ENCODE assay signal across 8 mouse cellular contexts in the genomic region with DNA sequence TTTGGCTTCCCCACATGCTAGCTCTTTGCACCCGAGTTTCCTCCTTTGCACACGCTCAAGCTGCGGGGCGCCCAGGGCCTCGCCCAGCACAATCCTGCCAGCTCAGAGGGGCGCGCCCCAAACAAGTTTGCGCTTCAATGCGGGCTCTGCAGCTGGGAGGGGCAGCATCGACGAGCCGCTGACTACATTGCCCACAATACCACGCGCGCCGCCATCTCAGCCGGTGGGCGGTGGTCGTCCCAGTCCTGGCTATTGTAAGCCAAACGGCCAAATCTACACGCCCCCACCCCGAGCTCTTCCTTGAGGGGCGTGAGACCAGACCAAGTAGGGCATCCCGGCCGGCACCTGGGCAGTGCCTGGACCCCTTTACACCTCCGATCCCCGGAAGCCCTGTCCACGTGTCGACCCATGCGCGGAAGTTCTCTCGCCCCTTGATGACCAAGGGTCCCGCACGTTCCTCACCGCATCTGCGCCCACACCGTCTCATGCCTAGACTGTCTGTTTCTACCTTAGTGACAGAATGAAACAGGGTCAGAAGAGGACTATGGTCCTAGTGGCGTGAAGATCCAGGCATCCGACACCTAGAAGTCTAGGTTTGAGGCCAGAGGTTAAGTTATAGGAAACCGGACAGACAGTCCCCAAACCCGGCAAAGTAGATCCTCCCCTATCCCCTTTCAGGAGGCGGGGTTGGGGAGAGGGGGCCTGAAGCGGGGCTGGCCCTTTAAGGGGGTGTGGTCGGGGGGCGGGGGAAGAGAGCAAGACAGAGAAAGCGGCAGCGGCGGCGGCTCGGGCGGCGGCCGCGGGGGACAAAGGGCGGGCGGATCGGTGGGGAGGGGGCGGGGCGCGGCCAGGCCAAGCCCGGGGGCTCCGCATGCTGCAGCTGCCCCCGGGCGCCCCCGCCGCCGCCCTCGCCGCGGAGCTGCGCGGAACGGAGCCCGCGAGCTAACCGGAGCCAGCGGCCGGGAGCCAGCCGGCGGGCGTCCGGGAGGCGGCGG. TPM values are rescaled to one million over a fixed set of nuclear protein-coding genes. Genes with fewer than 3 reads are reported as not detected.
A peak's percentile ranks its signal among the peaks of the same experiment; 100 is the strongest.
DNase-seq lines count a peak whose midpoint lies in the region; ATAC-seq and TF ChIP-seq lines count a peak whose summit lies in the region.

A gene (plus strand): TSS at position 758 of the 995 bp plus-strand sequence.

- peak within 1 kb of the TSS; percentile 80 for H3K4me3 ChIP-seq in brown adipose tissue, adult 24 weeks (ENCODE audit: insufficient read depth, low read depth, low read length)
- H3K4me3 ChIP-seq in forebrain, embryonic 13.5 days, result peak within 1 kb of the TSS; percentile 89
- peak within 1 kb of the TSS; percentile 77 for H3K4me3 ChIP-seq in heart, postnatal 0 days (ENCODE audit: low read depth, low read length)
- H3K4me3 ChIP-seq in lung, embryonic 15.5 days, result peak within 1 kb of the TSS; percentile 66

- H3K9ac ChIP-seq in forebrain, embryonic 13.5 days, result peak within 1 kb of the TSS; percentile 88
- peak within 1 kb of the TSS; percentile 81 for H3K9ac ChIP-seq in heart, postnatal 0 days (replicated peaks; ENCODE audit: low read depth, low read length)
- H3K9ac ChIP-seq in lung, embryonic 15.5 days, result peak within 1 kb of the TSS; percentile 63

- peak within 1 kb of the TSS; percentile 91 for H3K4me2 ChIP-seq in forebrain, embryonic 13.5 days
- H3K4me2 ChIP-seq in heart, postnatal 0 days (ENCODE audit: low read depth, low read length), result peak within 1 kb of the TSS; percentile 98
- peak within 1 kb of the TSS; percentile 86 for H3K4me2 ChIP-seq in lung, embryonic 15.5 days

- no peaks in the 10 kb centered on the region for H3K9me3 ChIP-seq in forebrain, embryonic 13.5 days (replicated peaks)
- no peaks in the 10 kb centered on the region for H3K9me3 ChIP-seq in heart, postnatal 0 days (replicated peaks; ENCODE audit: control insufficient read depth, low read length)
- no peaks in the 10 kb centered on the region for H3K9me3 ChIP-seq in lung, embryonic 15.5 days

- WGBS in forebrain, embryonic 13.5 days, result under 1% methylated on average over 51 of the region's 84 CpGs
- WGBS in heart, postnatal 0 days, result under 1% methylated on average over 72 of the region's 84 CpGs
- WGBS in large intestine, adult 2 months, result under 1% methylated on average over 74 of the region's 84 CpGs
- WGBS in lung, embryonic 15.5 days, result 1% methylated on average over 68 of the region's 84 CpGs

- no peak for TF ChIP-seq EP300 in heart, postnatal 0 days (IDR thresholded peaks at IDR 0.05; ENCODE audit: low read depth)

- peaks cover 23% of the 10 kb centered on the region for H3K36me3 ChIP-seq in forebrain, embryonic 13.5 days (ENCODE audit: poor library complexity, severe bottlenecking)
- peaks cover 15% of the 10 kb centered on the region for H3K36me3 ChIP-seq in heart, postnatal 0 days (replicated peaks; ENCODE audit: control insufficient read depth, insufficient read depth, low read length)
- peaks cover 19% of the 10 kb centered on the region; the same call in 1 of the 2 replicates for H3K36me3 ChIP-seq in lung, embryonic 15.5 days

- peak within 1 kb of the TSS; percentile 92 for H3K27ac ChIP-seq in brown adipose tissue, adult 24 weeks (replicated peaks; ENCODE audit: low read depth, low read length)
- peak within 1 kb of the TSS; percentile 96 for H3K27ac ChIP-seq in forebrain, embryonic 13.5 days
- peak within 1 kb of the TSS; percentile 86 for H3K27ac ChIP-seq in heart, postnatal 0 days (ENCODE audit: low read depth)
- H3K27ac ChIP-seq in lung, embryonic 15.5 days, result peak within 1 kb of the TSS; percentile 84

- ATAC-seq in forebrain, embryonic 13.5 days, result peak; percentile 67
- ATAC-seq in heart, postnatal 0 days (ENCODE audit: insufficient read depth, low read depth), result peak; percentile 59
- ATAC-seq in lung, embryonic 15.5 days (ENCODE audit: borderline replicate concordance, extremely low read depth, low FRiP score, low TSS enrichment), result peak; percentile 47

- peak; percentile 91 for DNase-seq in ES-CJ7 (ENCODE audit: low read depth, low spot score)
- peak; percentile 89 for DNase-seq in heart, postnatal 0 days (ENCODE audit: low spot score)
- no peak for DNase-seq in large intestine, adult 2 months (ENCODE audit: low read depth, low spot score)
- peak; percentile 65 for DNase-seq in ovary, postnatal 14 days (ENCODE audit: low spot score)
- peak; percentile 82 to 90 for DNase-seq in thymus, postnatal 36 days

- no peaks in the 10 kb centered on the region; the same call in 1 of the 2 replicates for H3K4me1 ChIP-seq in brown adipose tissue, adult 24 weeks (ENCODE audit: control insufficient read depth, insufficient read depth, insufficient read length, low read length)
- peaks cover 54% of the 10 kb centered on the region for H3K4me1 ChIP-seq in forebrain, embryonic 13.5 days
- H3K4me1 ChIP-seq in heart, postnatal 0 days (ENCODE audit: control insufficient read depth, insufficient read depth), result peaks cover 30% of the 10 kb centered on the region
- H3K4me1 ChIP-seq in lung, embryonic 15.5 days, result peaks cover 48% of the 10 kb centered on the region

- H3K27me3 ChIP-seq in forebrain, embryonic 13.5 days, result peaks cover 26% of the 10 kb centered on the region
- no peaks in the 10 kb centered on the region for H3K27me3 ChIP-seq in heart, postnatal 0 days (ENCODE audit: control insufficient read depth, insufficient read depth, low read length)
- no peaks in the 10 kb centered on the region for H3K27me3 ChIP-seq in lung, embryonic 15.5 days

- TF ChIP-seq CTCF in heart, postnatal 0 days (IDR thresholded peaks at IDR 0.05; ENCODE audit: low read depth), result no peak

RNA-seq across cellular contexts. Expression of the gene that starts here (rescaled TPM):
- polyA plus RNA-seq in brown adipose tissue, adult 24 weeks (2012; ENCODE audit: insufficient read depth, insufficient read length, missing spikeins), result 210 and 250 TPM in 2 replicates
- polyA plus RNA-seq in forebrain, embryonic 13.5 days (2015; fragmentation: Nextera tagmentation; extraction: Ambion mirVana), result 106 and 139 TPM in 2 replicates
- 88.3 and 100 TPM in 2 replicates for total RNA-seq in heart, postnatal 0 days (2014; rRNA removed; ENCODE audit: low replicate concordance)
- 128 and 132 TPM in 2 replicates for polyA plus RNA-seq in heart, postnatal 0 days (2015; fragmentation: Nextera tagmentation; extraction: Ambion mirVana)
- 98.4 and 98.9 TPM in 2 replicates for polyA plus RNA-seq in large intestine, adult 2 months (2012; rRNA removed)
- 141 and 160 TPM in 2 replicates for polyA plus RNA-seq in lung, embryonic 15.5 days (2015; fragmentation: Nextera tagmentation; extraction: Ambion mirVana)
